Mouse (Mus musculus) limb, embryonic 15.5 days (tissue): ENCODE measurements around the gene Prf1. TPM values are rescaled to one million over a fixed set of nuclear protein-coding genes. Genes with fewer than 3 reads are reported as not detected.

Source experiments
- ATAC-seq: fragments of 200-750 bp; cut with Nextera tagmentation; 2 replicates; pipeline ENCODE4 v1.8.0; 2017; ENCODE audit warnings: low read depth, moderate TSS enrichment; ENCODE audit not compliant: insufficient number of reproducible peaks, low FRiP score, low TSS enrichment
- H3K27ac ChIP-seq: fragments of 300-500 bp; sonication (generic); 2 replicates; pipeline ENCODE4 v1.5.1; 2015; ENCODE audit warnings: moderate library complexity, mild to moderate bottlenecking, inconsistent platforms
- H3K27me3 ChIP-seq: fragments of 300-500 bp; sonication (generic); 2 replicates; pipeline ENCODE4 v1.6.1; 2015; ENCODE audit warnings: inconsistent platforms
- H3K36me3 ChIP-seq: fragments of 300-500 bp; sonication (generic); 2 replicates; pipeline ENCODE4 v1.6.1; 2015; ENCODE audit warnings: inconsistent platforms
- H3K4me1 ChIP-seq: fragments of 300-500 bp; sonication (generic); 2 replicates; pipeline ENCODE4 v1.6.1; 2015; ENCODE audit warnings: inconsistent platforms
- H3K4me2 ChIP-seq: fragments of 300-500 bp; sonication (generic); 2 replicates; pipeline ENCODE4 v1.6.1; 2015; ENCODE audit warnings: mild to moderate bottlenecking, inconsistent platforms
- H3K4me3 ChIP-seq: fragments of 300-500 bp; sonication (generic); 2 replicates; pipeline ENCODE4 v1.5.1; 2015; ENCODE audit warnings: mild to moderate bottlenecking, inconsistent platforms
- H3K9ac ChIP-seq: fragments of 300-500 bp; sonication (generic); 2 replicates; pipeline ENCODE4 v1.6.1; 2015; ENCODE audit warnings: inconsistent platforms
- H3K9me3 ChIP-seq: fragments of 300-500 bp; sonication (generic); 2 replicates; pipeline ENCODE4 v1.6.1; 2016; ENCODE audit warnings: inconsistent platforms
- WGBS: fragments of 180-500 bp; shearing (Covaris S2); methylation state at CpG from one replicate; pipeline ENCODE4 v1.1.7; 2015; 5-methylcytosine and 5-hydroxymethylcytosine counted together
- polyA plus RNA-seq: library from polyadenylated mRNA; unstranded; fragments of >200 nt; fragmentation: Nextera tagmentation; extraction: Ambion mirVana; gene quantifications from 2 replicates; pipeline ENCODE4 v1.2.1, GENCODE M21; 2015

Prf1 gene
- polyA plus RNA-seq, 1 experiment from 2014 or later = 0.09 TPM

DNA sequence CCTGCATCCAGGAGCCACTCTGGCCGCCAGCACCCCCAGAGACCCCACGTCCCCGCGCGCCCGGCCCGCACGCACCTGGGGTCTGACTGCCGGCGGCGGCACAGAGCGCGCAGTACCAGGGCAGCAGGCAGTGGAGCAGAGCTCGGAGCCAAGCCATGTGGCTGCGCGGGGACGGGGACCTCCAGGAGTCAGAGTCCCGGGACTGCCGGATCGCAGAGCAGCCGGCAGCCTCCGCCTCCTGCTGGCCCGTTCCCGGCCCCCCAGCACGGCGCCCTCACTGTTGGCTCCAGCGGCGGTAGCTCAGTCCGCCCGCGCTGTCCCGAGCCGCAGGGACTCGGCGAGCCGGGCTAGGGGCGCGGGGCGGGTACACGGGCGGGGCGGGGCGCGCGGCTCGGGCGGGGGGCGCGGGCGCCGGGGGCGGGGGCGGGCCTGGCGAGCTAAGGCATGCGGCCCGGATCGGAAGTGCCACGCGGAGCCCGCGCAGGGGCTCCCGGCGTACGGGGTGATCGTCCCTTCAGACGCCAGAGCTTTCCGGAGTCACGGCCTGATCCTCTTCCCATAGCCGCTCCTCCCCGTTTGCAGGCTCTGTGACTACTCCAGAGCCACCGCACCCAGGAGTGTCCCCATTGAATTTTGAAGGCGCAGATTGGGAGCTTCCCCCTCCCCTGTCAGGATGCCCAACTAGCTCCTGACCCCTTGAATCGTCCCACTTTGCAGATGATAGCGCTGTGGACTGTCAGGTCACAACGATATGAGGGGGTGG is 24.4 kb upstream of the Prf1 start, which contains the start of gene Adamts14:
Gene Adamts14 (minus strand): TSS at position 358 of the 763 bp plus-strand sequence.
- Histone ChIP-seq H3K4me3 (peak within 1 kb of the TSS; percentile 63), H3K4me1 (peaks cover 44% of the 10 kb centered on the region), H3K27me3 (no peaks in the 10 kb centered on the region), H3K4me2 (peak within 1 kb of the TSS; percentile 93), H3K9me3 (no peaks in the 10 kb centered on the region), H3K9ac (peak within 1 kb of the TSS; percentile 68), H3K27ac (peak within 1 kb of the TSS; percentile 84), H3K36me3 (no peaks in the 10 kb centered on the region)
- peak; percentile 62; the same call in 1 of the 2 replicates for ATAC-seq
- WGBS = under 1% methylated on average over 50 of the region's 75 CpGs

DNA sequence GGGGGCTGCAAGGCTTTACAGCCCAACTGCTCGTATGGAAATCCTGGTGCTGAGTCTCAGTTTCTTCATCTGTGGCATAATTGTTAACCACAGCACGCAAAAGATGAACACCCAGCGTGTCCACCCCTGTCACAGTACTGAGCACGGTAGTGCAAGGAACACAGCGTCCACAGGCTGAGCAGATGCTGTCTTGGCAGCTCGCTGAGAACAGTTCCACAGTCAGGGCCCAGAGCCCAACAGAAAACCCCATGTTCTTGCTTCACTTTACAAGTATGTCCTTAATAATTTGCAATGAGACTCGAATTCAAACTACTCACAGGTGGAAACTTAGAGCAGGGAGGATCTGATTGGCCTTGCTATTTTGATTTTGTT is 23.8 kb upstream of the Prf1 start:
- no peaks in the 10 kb centered on the region for H3K9me3 ChIP-seq
- H3K9ac ChIP-seq = peak overlapping the region; percentile 68; the same call in 1 of the 2 replicates
- H3K4me1 ChIP-seq = peaks cover 44% of the 10 kb centered on the region
- H3K4me3 ChIP-seq = peak overlapping the region; percentile 63
- ATAC-seq = no peak
- peak overlapping the region; percentile 84 for H3K27ac ChIP-seq
- H3K4me2 ChIP-seq = peak overlapping the region; percentile 93
- H3K36me3 ChIP-seq = no peaks in the 10 kb centered on the region
- no peaks in the 10 kb centered on the region for H3K27me3 ChIP-seq
- WGBS = 32% methylated on average over 7 of the region's 7 CpGs

DNA sequence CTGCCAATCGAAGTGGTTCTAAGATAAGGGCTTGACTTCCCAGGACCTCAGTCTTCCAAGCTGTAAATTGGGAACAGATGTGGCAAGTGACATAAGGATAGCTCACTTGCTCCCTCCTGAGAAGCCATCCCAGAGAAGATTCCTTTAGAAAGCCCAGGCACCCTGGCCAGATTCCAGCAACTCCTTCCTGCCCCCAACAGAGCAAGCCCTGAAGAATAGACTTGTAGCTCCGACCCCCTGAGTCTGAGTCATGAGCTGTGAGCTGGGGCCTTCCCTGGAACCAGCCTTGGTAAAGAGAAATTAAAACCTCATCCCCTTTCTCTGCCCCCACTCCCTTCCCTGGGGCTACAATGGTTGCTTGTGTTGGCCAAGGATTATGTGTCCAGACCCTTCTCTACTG is 23.1 kb upstream of the Prf1 start:
- Histone ChIP-seq H3K36me3 (no peaks in the 10 kb centered on the region), H3K4me3 (no peak overlapping the region), H3K27ac (0 out of 2 replicates have a peak overlapping the region, but pooled peaks have one; percentile 6), H3K9me3 (no peaks in the 10 kb centered on the region), H3K9ac (no peak overlapping the region), H3K4me1 (peaks cover 44% of the 10 kb centered on the region), H3K27me3 (no peaks in the 10 kb centered on the region), H3K4me2 (no peak overlapping the region)
- no peak for ATAC-seq
- 49% methylated on average over 2 of the region's 2 CpGs for WGBS

DNA sequence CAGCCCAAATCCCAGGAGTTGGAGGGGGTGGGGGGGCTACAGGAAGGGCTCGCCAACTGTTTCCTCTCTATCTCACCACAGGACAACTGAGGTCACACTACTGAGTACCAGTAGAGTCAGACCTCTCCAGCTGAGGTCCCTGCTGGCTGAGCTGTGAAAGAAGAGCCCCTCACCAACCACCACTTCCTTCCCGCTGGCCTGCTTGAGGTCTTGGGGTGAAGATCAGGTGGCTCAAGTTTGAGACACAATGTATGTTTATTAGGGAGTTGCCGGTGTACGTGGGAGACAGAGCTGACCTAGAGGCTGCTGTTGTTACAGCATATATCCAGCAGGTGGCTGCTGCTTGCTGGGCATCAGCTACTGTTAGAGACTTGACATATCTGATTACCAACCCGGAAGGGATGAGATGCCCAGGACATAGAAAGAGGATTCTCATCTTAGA is 21.9 kb upstream of the Prf1 start:
- no peak overlapping the region for H3K4me2 ChIP-seq
- 8% methylated on average over 5 of the region's 5 CpGs for WGBS
- H3K4me3 ChIP-seq = no peak overlapping the region
- H3K27ac ChIP-seq = no peak overlapping the region
- no peaks in the 10 kb centered on the region for H3K36me3 ChIP-seq
- H3K9ac ChIP-seq = no peak overlapping the region
- no peaks in the 10 kb centered on the region for H3K9me3 ChIP-seq
- peaks cover 44% of the 10 kb centered on the region for H3K4me1 ChIP-seq
- ATAC-seq = peak; percentile 19; the same call in 1 of the 2 replicates
- no peaks in the 10 kb centered on the region for H3K27me3 ChIP-seq

DNA sequence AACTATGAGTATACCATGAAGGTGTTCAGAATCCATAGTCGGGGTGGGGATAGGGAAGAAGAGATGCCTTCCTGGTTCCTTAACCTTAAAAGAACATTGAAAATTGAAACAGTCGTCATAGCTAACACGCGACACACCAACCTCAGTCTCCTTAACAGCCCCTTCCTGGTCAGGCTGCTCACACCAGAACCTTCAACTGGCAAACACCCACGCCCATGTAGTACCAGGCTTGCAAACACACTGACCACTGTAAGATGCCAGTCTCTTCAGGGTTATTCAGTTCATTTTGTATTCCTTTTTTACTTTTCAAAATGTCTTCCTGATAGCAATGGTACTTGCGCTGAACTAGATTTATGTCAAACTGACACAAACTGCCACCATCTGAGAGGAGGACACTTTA is 20.6 kb upstream of the Prf1 start:
- 89% methylated on average over 6 of the region's 6 CpGs for WGBS

DNA sequence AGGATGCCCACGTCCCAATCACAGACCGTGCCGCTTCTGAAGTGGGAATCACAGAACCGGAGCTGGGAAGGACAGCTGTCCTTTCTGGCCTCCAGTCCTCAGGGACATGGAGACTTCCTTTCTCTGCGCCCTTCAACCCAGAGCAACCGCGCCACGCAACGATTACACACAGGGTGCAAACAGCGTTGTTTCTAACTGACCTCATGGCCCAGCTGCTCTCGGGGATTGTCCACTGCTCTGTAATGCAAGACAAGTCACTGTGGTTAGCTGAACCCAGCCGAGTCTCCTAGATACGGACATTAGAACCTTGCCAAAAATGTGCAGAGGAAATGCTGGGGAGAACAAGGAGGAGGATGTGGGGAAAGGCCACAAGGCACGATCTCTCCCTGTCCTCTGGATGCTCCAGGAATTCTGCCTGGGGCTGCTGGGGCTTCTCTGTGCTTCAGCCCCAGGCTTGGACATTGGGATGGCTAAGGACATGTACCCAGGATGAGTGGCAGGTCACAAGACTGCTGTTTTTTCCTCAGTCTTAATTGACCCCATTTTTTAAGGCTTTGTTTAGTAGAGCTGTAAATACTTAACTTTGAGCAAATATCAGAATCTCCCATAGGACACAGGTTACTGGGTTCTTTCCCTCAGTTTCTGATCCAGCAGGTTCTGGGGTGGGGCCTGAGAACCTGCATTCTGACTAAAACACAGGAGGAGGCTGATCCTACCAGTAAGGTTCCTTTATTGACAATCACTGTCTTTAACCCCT is 19.5 kb upstream of the Prf1 start:
- WGBS = 63% methylated on average over 14 of the region's 14 CpGs
- Histone ChIP-seq H3K36me3 (no peaks in the 10 kb centered on the region), H3K4me1 (peaks cover 27% of the 10 kb centered on the region), H3K4me2 (no peak overlapping the region), H3K27me3 (no peaks in the 10 kb centered on the region), H3K27ac (no peak overlapping the region), H3K9ac (no peak overlapping the region), H3K4me3 (no peak overlapping the region), H3K9me3 (no peaks in the 10 kb centered on the region)
- ATAC-seq = no peak

More for the DNA sequence above, 20.6 kb upstream of the Prf1 start:
- Histone ChIP-seq H3K36me3 (no peaks in the 10 kb centered on the region), H3K9me3 (no peaks in the 10 kb centered on the region), H3K9ac (no peak overlapping the region), H3K4me2 (no peak overlapping the region), H3K4me3 (no peak overlapping the region), H3K4me1 (peaks cover 37% of the 10 kb centered on the region), H3K27me3 (no peaks in the 10 kb centered on the region), H3K27ac (no peak overlapping the region)
- no peak for ATAC-seq

DNA sequence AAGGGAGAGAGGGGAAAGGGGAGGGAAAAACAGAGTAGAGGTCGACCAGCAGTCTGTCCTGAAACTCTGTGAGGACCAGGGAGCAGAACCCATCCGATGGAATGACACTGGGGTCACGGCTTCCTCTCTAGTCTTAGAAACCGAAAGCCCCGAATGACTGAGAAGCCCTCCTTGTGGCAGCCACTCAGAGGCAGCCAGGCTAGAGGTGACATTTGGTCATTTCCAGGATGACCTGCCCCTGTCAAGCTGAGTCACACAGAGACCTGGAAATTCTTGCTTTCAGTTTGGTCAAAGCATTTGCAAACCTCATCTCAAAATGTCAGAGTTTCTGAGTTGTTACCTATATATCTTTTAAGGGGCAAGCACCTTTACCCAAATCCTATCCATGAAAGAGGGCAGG is 16.5 kb upstream of the Prf1 start:
- Histone ChIP-seq H3K36me3 (no peaks in the 10 kb centered on the region), H3K4me1 (peaks cover 16% of the 10 kb centered on the region), H3K9me3 (no peaks in the 10 kb centered on the region), H3K27ac (no peak overlapping the region), H3K27me3 (no peaks in the 10 kb centered on the region), H3K9ac (no peak overlapping the region), H3K4me2 (no peak overlapping the region), H3K4me3 (no peak overlapping the region)
- 75% methylated on average over 5 of the region's 5 CpGs for WGBS
- ATAC-seq = no peak

DNA sequence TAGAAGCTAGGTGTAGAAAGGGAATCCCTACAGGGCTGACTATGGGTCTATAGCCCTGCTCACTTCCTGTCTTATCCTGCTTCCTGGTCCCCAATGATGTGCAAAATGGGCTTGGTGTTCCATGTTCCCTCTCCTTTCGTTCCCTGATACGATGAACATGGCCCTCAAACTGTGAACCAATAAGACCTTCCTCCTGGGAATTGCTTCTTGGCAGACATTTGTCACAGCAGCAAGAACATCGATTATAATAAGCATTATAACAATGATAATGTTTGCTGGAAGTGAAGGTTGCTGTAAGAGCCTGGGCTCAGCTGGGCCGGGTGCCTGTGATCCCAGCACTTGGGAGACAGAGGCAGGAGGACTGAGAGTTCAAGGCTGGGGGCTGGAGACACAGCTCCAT is 13.3 kb upstream of the Prf1 start:
- Histone ChIP-seq H3K27me3 (no peaks in the 10 kb centered on the region), H3K4me3 (no peak overlapping the region), H3K9ac (no peak overlapping the region), H3K4me2 (no peak overlapping the region), H3K9me3 (no peaks in the 10 kb centered on the region), H3K27ac (no peak overlapping the region), H3K4me1 (peaks cover 21% of the 10 kb centered on the region), H3K36me3 (no peaks in the 10 kb centered on the region)
- ATAC-seq = no peak
- 90% methylated on average over 4 of the region's 4 CpGs for WGBS

DNA sequence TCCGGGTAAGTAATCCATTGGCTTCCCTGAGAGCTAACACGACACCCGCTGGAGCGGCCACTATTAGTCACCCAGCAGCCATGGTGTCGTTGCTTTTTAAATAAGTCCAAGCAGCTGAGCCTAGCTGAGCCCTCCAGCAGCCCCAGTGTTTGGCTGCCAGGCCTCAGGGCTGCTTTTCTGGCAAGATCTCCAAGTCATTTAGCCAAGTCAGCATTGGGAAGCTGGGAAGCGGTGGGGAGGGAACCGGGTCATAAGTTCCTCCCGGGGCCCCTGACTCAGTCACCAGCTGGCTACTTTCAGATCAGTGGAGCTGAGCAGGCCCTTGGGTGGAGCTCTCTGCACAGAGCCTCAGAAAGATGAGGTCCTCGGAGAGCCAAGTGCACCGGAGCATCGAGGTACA is 12.4 kb upstream of the Prf1 start:
- 67% methylated on average over 11 of the region's 11 CpGs for WGBS
- Histone ChIP-seq H3K36me3 (no peaks in the 10 kb centered on the region), H3K4me1 (peaks cover 21% of the 10 kb centered on the region), H3K27me3 (no peaks in the 10 kb centered on the region), H3K27ac (peak overlapping the region; percentile 55), H3K9ac (no peak overlapping the region), H3K9me3 (no peaks in the 10 kb centered on the region), H3K4me2 (no peak overlapping the region), H3K4me3 (no peak overlapping the region)
- ATAC-seq = 0 out of 2 replicates have a peak, but pooled peaks have one; percentile 54

DNA sequence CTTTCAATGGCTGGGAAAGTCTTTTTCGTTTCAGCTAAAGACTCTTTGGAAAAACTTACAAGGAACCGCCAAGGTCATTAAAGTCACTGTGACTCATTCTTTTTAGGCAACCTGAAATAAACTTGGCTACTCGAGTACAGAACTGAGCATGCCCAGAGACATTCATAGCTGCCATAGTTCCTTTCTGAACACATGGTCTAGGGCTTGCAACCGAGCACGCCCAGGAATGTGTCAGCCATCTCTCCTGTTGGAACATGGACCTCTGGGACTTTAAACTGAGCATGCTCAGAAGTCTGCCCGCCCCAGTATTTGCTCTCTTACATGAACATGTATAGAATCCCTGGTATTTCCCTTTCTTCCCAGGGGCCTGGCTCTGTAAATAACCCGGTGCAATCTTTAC is 11.4 kb upstream of the Prf1 start:
- peaks cover 21% of the 10 kb centered on the region for H3K4me1 ChIP-seq
- H3K4me2 ChIP-seq = 0 out of 2 replicates have a peak overlapping the region, but pooled peaks have one; percentile 5
- 40% methylated on average over 7 of the region's 7 CpGs for WGBS
- no peaks in the 10 kb centered on the region for H3K27me3 ChIP-seq
- H3K9me3 ChIP-seq = no peaks in the 10 kb centered on the region
- H3K27ac ChIP-seq = peak overlapping the region; percentile 55
- ATAC-seq = peak; percentile 59
- H3K36me3 ChIP-seq = no peaks in the 10 kb centered on the region
- H3K4me3 ChIP-seq = no peak overlapping the region
- no peak overlapping the region for H3K9ac ChIP-seq

DNA sequence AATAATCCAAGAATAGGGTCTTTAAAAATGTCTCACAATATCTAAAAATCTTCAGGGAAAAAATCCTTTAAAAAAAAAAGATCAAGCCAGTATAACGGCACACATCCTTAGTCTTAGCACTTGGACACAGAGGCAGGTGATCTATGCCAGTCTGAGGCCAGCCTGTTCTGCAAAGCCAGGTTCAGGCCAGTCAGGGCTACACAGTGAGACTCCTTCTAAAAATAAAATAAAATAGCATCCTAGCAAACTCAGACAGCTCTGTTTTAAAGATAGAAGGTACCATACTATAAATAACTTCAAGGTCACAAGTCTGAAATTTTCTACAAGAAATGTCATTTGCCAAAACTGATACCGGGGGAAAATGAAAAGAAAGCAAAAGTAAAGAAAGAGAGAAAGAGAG is 7.6 kb upstream of the Prf1 start:
- H3K4me2 ChIP-seq = no peak overlapping the region

DNA sequence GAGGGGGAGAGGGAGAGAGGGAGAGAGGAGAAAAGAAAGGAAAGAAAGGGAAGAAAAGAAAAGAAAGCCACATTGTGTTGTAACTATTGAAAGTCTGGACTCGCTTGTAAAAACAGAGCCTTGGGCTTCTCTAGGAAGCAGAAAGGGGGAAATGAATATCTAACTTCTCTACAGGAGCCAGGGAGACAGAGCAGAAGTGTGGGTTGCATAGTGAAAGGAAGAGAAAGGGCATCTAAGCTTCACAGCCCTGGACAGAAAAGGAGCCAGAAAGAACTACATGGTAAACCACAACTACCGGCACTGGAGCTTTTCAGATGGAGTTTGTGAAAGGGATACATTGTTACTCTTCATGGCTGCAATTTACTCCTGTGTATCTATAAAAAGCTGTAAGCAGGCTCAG is 7.2 kb upstream of the Prf1 start:
- Histone ChIP-seq H3K9ac (no peak overlapping the region), H3K4me1 (peaks cover 13% of the 10 kb centered on the region), H3K9me3 (no peaks in the 10 kb centered on the region), H3K27me3 (no peaks in the 10 kb centered on the region), H3K4me2 (no peak overlapping the region), H3K36me3 (no peaks in the 10 kb centered on the region), H3K4me3 (no peak overlapping the region), H3K27ac (peak overlapping the region; percentile 43; the same call in 1 of the 2 replicates)
- no peak for ATAC-seq
- 58% methylated on average over 2 of the region's 2 CpGs for WGBS

More for the DNA sequence above, 7.6 kb upstream of the Prf1 start:
- Histone ChIP-seq H3K9me3 (no peaks in the 10 kb centered on the region), H3K27ac (no peak overlapping the region), H3K4me3 (no peak overlapping the region), H3K27me3 (no peaks in the 10 kb centered on the region), H3K4me1 (peaks cover 17% of the 10 kb centered on the region), H3K36me3 (no peaks in the 10 kb centered on the region), H3K9ac (no peak overlapping the region)
- ATAC-seq = no peak
- WGBS = 65% methylated on average over 2 of the region's 2 CpGs
